Mouse (Mus musculus) liver, postnatal 0 days (tissue): ENCODE data around the gene Sowahd. TPM values are rescaled to one million over a fixed set of nuclear protein-coding genes. Genes with fewer than 3 reads are reported as not detected.

ENCODE experiments used
- ATAC-seq: fragments of 200-750 bp; cut with Nextera tagmentation; 2 replicates; pipeline ENCODE4 v1.8.0; 2017; ENCODE audit warnings: mild to moderate bottlenecking, moderate library complexity
- DNase-seq: peaks from one replicate; pipeline ENCODE4 v3.0.0-alpha.2; 2016
- H3K27ac ChIP-seq: fragments of 300-500 bp; sonication (generic); 2 replicates; pipeline ENCODE4 v1.5.1; 2014; ENCODE audit warnings: antibody characterized with exemption, moderate library complexity, mild to moderate bottlenecking, low read depth
- H3K27me3 ChIP-seq: fragments of 300-500 bp; sonication (generic); 2 replicates; pipeline ENCODE4 v1.6.1; 2014; ENCODE audit warnings: low read length, control low read depth, mixed read lengths; ENCODE audit not compliant: insufficient read depth
- H3K36me3 ChIP-seq: fragments of 300-500 bp; sonication (generic); replicated peaks from 2 replicates; pipeline ENCODE4 v1.6.1; 2014; ENCODE audit warnings: mild to moderate bottlenecking, control low read depth, low read length, moderate library complexity, mixed read lengths; ENCODE audit not compliant: insufficient read depth
- H3K4me1 ChIP-seq: fragments of 300-500 bp; sonication (generic); 2 replicates; pipeline ENCODE4 v1.6.1; 2014; ENCODE audit warnings: antibody characterized with exemption, mild to moderate bottlenecking, control low read depth; ENCODE audit not compliant: insufficient read depth
- H3K4me2 ChIP-seq: fragments of 300-500 bp; sonication (generic); 2 replicates; pipeline ENCODE4 v1.6.1; 2014; ENCODE audit warnings: low read depth, mild to moderate bottlenecking, low read length, moderate library complexity, mixed read lengths
- H3K4me3 ChIP-seq: fragments of 300-500 bp; sonication (generic); 2 replicates; pipeline ENCODE4 v1.5.1; 2014; ENCODE audit warnings: low read depth, low read length
- H3K9ac ChIP-seq: fragments of 300-500 bp; sonication (generic); replicated peaks from 2 replicates; pipeline ENCODE4 v1.6.1; 2014; ENCODE audit warnings: mild to moderate bottlenecking, moderate library complexity
- H3K9me3 ChIP-seq: fragments of 300-500 bp; sonication (generic); 2 replicates; pipeline ENCODE4 v1.6.1; 2016; ENCODE audit warnings: mild to moderate bottlenecking, control low read depth, low read length, mixed read lengths
- CTCF ChIP-seq: sonication (generic); IDR thresholded peaks from 2 replicates; pipeline ENCODE4 v1.5.1; 2016; ENCODE audit warnings: antibody characterized with exemption, low read depth
- EP300 ChIP-seq: IDR thresholded peaks from 2 replicates; pipeline ENCODE4 v1.6.1; 2016; ENCODE audit warnings: antibody characterized with exemption, low read depth, mild to moderate bottlenecking
- WGBS: fragments of 180-500 bp; shearing (Covaris S2); extraction: QIAGEN DNeasy Blood & Tissue Kit; methylation state at CpG from one replicate; pipeline ENCODE4 v1.1.7; 2014; ENCODE audit not compliant: insufficient replicate concordance; 5-methylcytosine and 5-hydroxymethylcytosine counted together
- polyA plus RNA-seq: library from polyadenylated mRNA; unstranded; fragments of >200 nt; fragmentation: Nextera tagmentation; extraction: Ambion mirVana; gene quantifications from 2 replicates; pipeline ENCODE4 v1.2.1, GENCODE M21; 2015

Sowahd gene
- 0.11 TPM in 1 of 2 replicates, not detected in the other for polyA plus RNA-seq

- H3K4me2 ChIP-seq: peak within 1 kb of the TSS; percentile 60
- DNase-seq (peak; percentile 14), ATAC-seq (no peak)
- no peak within 1 kb of the TSS for H3K27ac ChIP-seq
- 0 out of 2 replicates have a peak, but pooled peaks cover 4% of the 10 kb centered on the region for H3K4me1 ChIP-seq
- TF ChIP-seq CTCF (no peak), EP300 (no peak)
- H3K9me3 ChIP-seq: no peaks in the 10 kb centered on the region
- no peak within 1 kb of the TSS for H3K9ac ChIP-seq
- no peaks in the 10 kb centered on the region for H3K36me3 ChIP-seq
- peak within 1 kb of the TSS; percentile 30 for H3K4me3 ChIP-seq
- H3K27me3 ChIP-seq: peaks cover 46% of the 10 kb centered on the region
- WGBS: 10% methylated on average over 31 of the region's 38 CpGs
Observed at GRCm38 (mm10) chrX:37048066-37048889, at the start of gene Sowahd. Gene Sowahd, plus strand, starts transcription at chrX:37048845.

- H3K27ac ChIP-seq: no peak overlapping the region
- 59% methylated on average over 5 of the region's 5 CpGs for WGBS
- H3K4me2 ChIP-seq: no peak overlapping the region
- no peaks in the 10 kb centered on the region for H3K27me3 ChIP-seq
- TF ChIP-seq CTCF (no peak), EP300 (no peak)
- no peak overlapping the region for H3K4me3 ChIP-seq
- DNase-seq (no peak), ATAC-seq (no peak)
- H3K9ac ChIP-seq: no peak overlapping the region
- H3K36me3 ChIP-seq: no peaks in the 10 kb centered on the region
- H3K4me1 ChIP-seq: no peaks in the 10 kb centered on the region
- H3K9me3 ChIP-seq: no peaks in the 10 kb centered on the region
Observed at GRCm38 (mm10) chrX:37013870-37014269, 34.8 kb upstream of the Sowahd start.

GRCm38 (mm10) chrX:37018150-37018654, 30.4 kb upstream of the Sowahd start:
- Histone ChIP-seq H3K27ac (no peak overlapping the region), H3K9me3 (no peaks in the 10 kb centered on the region), H3K4me2 (no peak overlapping the region), H3K4me3 (no peak overlapping the region), H3K27me3 (no peaks in the 10 kb centered on the region), H3K9ac (no peak overlapping the region), H3K36me3 (no peaks in the 10 kb centered on the region), H3K4me1 (no peaks in the 10 kb centered on the region)
- no peak for TF ChIP-seq CTCF
- no peak for TF ChIP-seq EP300
- 72% methylated on average over 9 of the region's 9 CpGs for WGBS
- ATAC-seq (no peak), DNase-seq (no peak)

GRCm38 (mm10) chrX:37019045-37019444, 29.6 kb upstream of the Sowahd start:
- no peak for ATAC-seq
- TF ChIP-seq EP300 (no peak), CTCF (peak; percentile 48)
- no peak overlapping the region for H3K27ac ChIP-seq
- no peaks in the 10 kb centered on the region for H3K36me3 ChIP-seq
- WGBS: 55% methylated on average over 3 of the region's 3 CpGs
- H3K9ac ChIP-seq: no peak overlapping the region
- DNase-seq: no peak
- no peaks in the 10 kb centered on the region for H3K27me3 ChIP-seq
- no peak overlapping the region for H3K4me3 ChIP-seq
- no peak overlapping the region for H3K4me2 ChIP-seq
- H3K4me1 ChIP-seq: no peaks in the 10 kb centered on the region
- no peaks in the 10 kb centered on the region for H3K9me3 ChIP-seq

GRCm38 (mm10) chrX:37022690-37023089, 26.0 kb upstream of the Sowahd start:
- no peaks in the 10 kb centered on the region for H3K4me1 ChIP-seq
- ATAC-seq (no peak), DNase-seq (peak; percentile 56)
- no peak overlapping the region for H3K27ac ChIP-seq
- no peak overlapping the region for H3K4me2 ChIP-seq
- WGBS: 19% methylated on average over 3 of the region's 3 CpGs
- no peak overlapping the region for H3K9ac ChIP-seq
- no peaks in the 10 kb centered on the region for H3K36me3 ChIP-seq
- no peak overlapping the region for H3K4me3 ChIP-seq
- H3K9me3 ChIP-seq: no peaks in the 10 kb centered on the region
- H3K27me3 ChIP-seq: 0 out of 2 replicates have a peak, but pooled peaks cover under 1% of the 10 kb centered on the region
- TF ChIP-seq CTCF: peak; percentile 84
- TF ChIP-seq EP300: no peak

- Histone ChIP-seq H3K4me1 (no peaks in the 10 kb centered on the region), H3K4me3 (no peak overlapping the region), H3K36me3 (no peaks in the 10 kb centered on the region), H3K4me2 (no peak overlapping the region), H3K9me3 (no peaks in the 10 kb centered on the region), H3K27me3 (0 out of 2 replicates have a peak, but pooled peaks cover 4% of the 10 kb centered on the region), H3K9ac (no peak overlapping the region), H3K27ac (no peak overlapping the region)
- ATAC-seq (no peak), DNase-seq (no peak)
- no peak for TF ChIP-seq CTCF
- no peak for TF ChIP-seq EP300
- WGBS: 73% methylated on average over 10 of the region's 10 CpGs
Observed at GRCm38 (mm10) chrX:37023652-37024309, 24.9 kb upstream of the Sowahd start.
